Mouse (Mus musculus) bone marrow, adult 2 months (tissue): ENCODE results near the gene Scg3. TPM values are rescaled to one million over a fixed set of nuclear protein-coding genes. Genes with fewer than 3 reads are reported as not detected.

Source experiments
- H3K27ac ChIP-seq: fragments of 200-500 bp; 2 replicates; pipeline ENCODE4 v1.5.1; 2012; ENCODE audit warnings: low read depth, mild to moderate bottlenecking, control low read depth, inconsistent platforms, low read length; ENCODE audit not compliant: control insufficient read depth, poor library complexity, insufficient read depth
- H3K4me1 ChIP-seq: fragments of 200-500 bp; 2 replicates; pipeline ENCODE4 v1.6.1; 2011; ENCODE audit warnings: low read length; ENCODE audit not compliant: control insufficient read depth, insufficient read depth
- H3K4me3 ChIP-seq: fragments of 200-500 bp; replicated peaks from 2 replicates; pipeline ENCODE3; 2011; ENCODE audit warnings: mild to moderate bottlenecking, low read depth, low read length, control low read depth; ENCODE audit not compliant: control insufficient read depth
- CTCF ChIP-seq: fragments of 200-500 bp; IDR thresholded peaks from 2 replicates; pipeline ENCODE4 v1.5.1; 2011; ENCODE audit warnings: low read length, control low read depth; ENCODE audit not compliant: control insufficient read depth, insufficient read depth
- POLR2A ChIP-seq: fragments of 200-500 bp; IDR thresholded peaks from 2 replicates; pipeline ENCODE4 v1.6.1; 2011; ENCODE audit warnings: low read depth, mild to moderate bottlenecking, control low read depth, low read length, borderline replicate concordance; ENCODE audit not compliant: control insufficient read depth
- WGBS: fragments of 180-500 bp; shearing (Covaris S2); methylation state at CpG from one replicate; pipeline ENCODE4 v1.1.7; 2018; 5-methylcytosine and 5-hydroxymethylcytosine counted together
- polyA plus RNA-seq: library from polyadenylated mRNA; stranded (reverse); fragments of >200 nt; gene quantifications from 2 replicates; pipeline ENCODE4 v1.2.4, GENCODE M21; 2011; ENCODE audit warnings: low replicate concordance; ENCODE audit not compliant: missing spikeins, insufficient read depth, insufficient read length

Gene Scg3
- 3.3 TPM in 1 of 2 replicates, not detected in the other for polyA plus RNA-seq

GRCm38 (mm10) chr9:75683426-75684191 lies at the start of gene Scg3:
Gene Scg3 (minus strand): TSS chr9:75684056.
- Histone ChIP-seq H3K27ac (no peak within 1 kb of the TSS), H3K4me1 (no peaks in the 10 kb centered on the region), H3K4me3 (no peak within 1 kb of the TSS)
- TF ChIP-seq CTCF (no peak), POLR2A (no peak)
- 15% methylated on average over 42 of the region's 42 CpGs for WGBS

GRCm38 (mm10) chr9:75719952-75720687 lies 36.3 kb upstream of the Scg3 start:
- Histone ChIP-seq H3K27ac (no peak overlapping the region), H3K4me3 (no peak overlapping the region), H3K4me1 (no peaks in the 10 kb centered on the region)
- 43% methylated on average over 11 of the region's 11 CpGs for WGBS
- TF ChIP-seq POLR2A (no peak), CTCF (peak; percentile 76)

GRCm38 (mm10) chr9:75719481-75719880 lies 35.6 kb upstream of the Scg3 start:
- H3K4me3 ChIP-seq: no peak overlapping the region
- no peaks in the 10 kb centered on the region for H3K4me1 ChIP-seq
- WGBS: 82% methylated on average over 3 of the region's 3 CpGs
- no peak overlapping the region for H3K27ac ChIP-seq
- no peak for TF ChIP-seq POLR2A
- TF ChIP-seq CTCF: no peak

- no peak overlapping the region for H3K4me3 ChIP-seq
- no peaks in the 10 kb centered on the region for H3K4me1 ChIP-seq
- TF ChIP-seq POLR2A (no peak), CTCF (no peak)
- WGBS: 67% methylated on average over 3 of the region's 3 CpGs
- no peak overlapping the region for H3K27ac ChIP-seq
Measured at GRCm38 (mm10) chr9:75684772-75685171, 916 bp upstream of the Scg3 start.

- Histone ChIP-seq H3K4me1 (no peaks in the 10 kb centered on the region), H3K27ac (no peak overlapping the region), H3K4me3 (no peak overlapping the region)
- WGBS: 58% methylated on average over 4 of the region's 4 CpGs
- TF ChIP-seq POLR2A (no peak), CTCF (no peak)
Measured at GRCm38 (mm10) chr9:75684292-75684691, 436 bp upstream of the Scg3 start.

- H3K4me1 ChIP-seq: no peaks in the 10 kb centered on the region
- H3K4me3 ChIP-seq: no peak overlapping the region
- 84% methylated on average over 5 of the region's 5 CpGs for WGBS
- H3K27ac ChIP-seq: no peak overlapping the region
- TF ChIP-seq POLR2A (no peak), CTCF (no peak)
Measured at GRCm38 (mm10) chr9:75680606-75681005, 3.2 kb downstream of the Scg3 start.

GRCm38 (mm10) chr9:75679629-75680028 lies 4.2 kb downstream of the Scg3 start:
- Histone ChIP-seq H3K27ac (no peak overlapping the region), H3K4me3 (no peak overlapping the region), H3K4me1 (no peaks in the 10 kb centered on the region)
- 64% methylated on average over 4 of the region's 4 CpGs for WGBS
- no peak for TF ChIP-seq CTCF
- no peak for TF ChIP-seq POLR2A

GRCm38 (mm10) chr9:75678341-75678740 lies 5.5 kb downstream of the Scg3 start:
- Histone ChIP-seq H3K27ac (no peak overlapping the region), H3K4me3 (no peak overlapping the region), H3K4me1 (no peaks in the 10 kb centered on the region)
- WGBS: 78% methylated on average over 7 of the region's 7 CpGs
- TF ChIP-seq POLR2A (no peak), CTCF (no peak)
